Mouse (Mus musculus): ENCODE results near the gene Ppp1r12c.

- TF ChIP-seq EP300 (IDR thresholded peaks at IDR 0.05; ENCODE audit: low read depth) (0 out of 2 replicates have a peak, but pooled peaks have one; percentile 24), CTCF (IDR thresholded peaks at IDR 0.05; ENCODE audit: low read depth) (peak; percentile 85)
Measured at GRCm38 (mm10) chr7:4526341-4527301, 25.1 kb upstream of the Ppp1r12c start.
